Comparison of ENCODE assay signal across 12 mouse cellular contexts in the genomic region with DNA sequence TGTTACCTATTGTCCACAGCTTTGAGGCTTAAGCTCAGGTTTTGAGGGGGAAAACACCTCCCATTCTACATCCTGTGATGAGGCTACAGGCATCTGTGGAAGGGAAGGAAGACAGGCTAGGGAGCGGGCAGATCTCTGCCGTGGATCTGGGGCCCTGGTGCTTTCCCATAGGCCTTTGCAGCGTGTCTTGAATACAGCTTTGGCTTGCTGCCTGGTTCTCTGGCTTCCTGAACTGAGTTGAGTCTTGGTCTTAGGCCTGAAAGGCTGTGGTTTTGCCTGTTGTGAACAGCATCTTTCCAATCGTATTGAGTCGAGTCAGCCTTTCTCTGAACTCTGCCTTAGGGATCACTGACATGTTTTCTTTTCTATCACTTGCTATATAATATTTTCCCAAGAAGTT. TPM values are rescaled to one million over a fixed set of nuclear protein-coding genes. Genes with fewer than 3 reads are reported as not detected.
DNase-seq lines count a peak whose midpoint lies in the region; ATAC-seq lines count a peak whose summit lies in the region.
"Had no signal": no experiment of that assay in that cellular context is flagged by ENCODE, and none has a peak within 500 bp of the region (broad histone marks: within the 10 kb centered on the region; RNA-seq: fewer than 3 reads in every experiment).

No protein-coding gene starts in this region.

- no peak overlapping the region for H3K27ac ChIP-seq in heart, embryonic 11.5 days (ENCODE audit: low read depth, low read length)
- H3K27ac ChIP-seq: layer of hippocampus, adult 2 months; liver, embryonic 13.5 days had no signal

- no peak overlapping the region for H3K4me2 ChIP-seq in heart, embryonic 11.5 days
- H3K4me2 ChIP-seq: liver, embryonic 13.5 days had no signal

- no peaks in the 10 kb centered on the region for H3K27me3 ChIP-seq in heart, embryonic 11.5 days (ENCODE audit: control insufficient read depth, insufficient read depth, low read length)

- no peaks in the 10 kb centered on the region for H3K4me1 ChIP-seq in heart, embryonic 11.5 days (ENCODE audit: control insufficient read depth, insufficient read depth, low read length)
- H3K4me1 ChIP-seq: liver, embryonic 13.5 days had no signal

- WGBS in heart, embryonic 11.5 days (ENCODE audit: insufficient replicate concordance) = 74% methylated on average over 5 of the region's 5 CpGs

- no peak overlapping the region for H3K9ac ChIP-seq in heart, embryonic 11.5 days (ENCODE audit: low read depth, low read length)
- H3K9ac ChIP-seq: liver, embryonic 13.5 days had no signal

- H3K36me3 ChIP-seq in heart, embryonic 11.5 days (ENCODE audit: control insufficient read depth, insufficient read depth, low read length) = no peaks in the 10 kb centered on the region
- H3K36me3 ChIP-seq: G1E; liver, embryonic 13.5 days had no signal

- H3K9me3 ChIP-seq in heart, embryonic 11.5 days (replicated peaks; ENCODE audit: control insufficient read depth, low read length) = no peaks in the 10 kb centered on the region
- H3K9me3 ChIP-seq: G1E had no signal

- ATAC-seq in heart, embryonic 11.5 days (replicated peaks; ENCODE audit: insufficient number of reproducible peaks, low FRiP score, low TSS enrichment) = no peak
- ATAC-seq: forebrain, embryonic 16.5 days had no signal

- DNase-seq in heart, adult 18-20 months = peak; percentile 55 to 58
- DNase-seq in Muller cell, postnatal 12 days (ENCODE audit: inconsistent ontology term) = peak; percentile 47
- DNase-seq in cerebellum, adult 8-10 months = peak; percentile 22
- DNase-seq in heart, postnatal 4 days = peak; percentile 38
- DNase-seq in layer of hippocampus, adult 8-10 months (ENCODE audit: low spot score in 2 of 2) = no peak
- DNase-seq in urinary bladder, adult 18-20 months (ENCODE audit: low spot score in 2 of 2) = no peak
- no peak for DNase-seq in gastrocnemius, postnatal 10 days
- DNase-seq: liver, embryonic 13.5 days had no signal

- H3K4me3 ChIP-seq in heart, embryonic 11.5 days (ENCODE audit: low read depth, low read length) = no peak overlapping the region
- H3K4me3 ChIP-seq: layer of hippocampus, adult 2 months; liver, embryonic 13.5 days had no signal

RNA-seq across cellular contexts. Expression of a gene that starts 33.5 kb away (rescaled TPM):
- total RNA-seq in heart, adult 18-20 months (2021) = 10 to 100 TPM; 12.4 to 15.3 TPM
- 12.6 and 14.0 TPM in 2 replicates for polyA plus RNA-seq in heart, embryonic 11.5 days (2014; fragmentation: Nextera tagmentation; extraction: Ambion mirVana)
- total RNA-seq in heart, postnatal 4 days (2021) = 10 to 100 TPM; 11.9 TPM
- total RNA-seq in layer of hippocampus, adult 8-10 months (2022) = 10 to 100 TPM in 3 of 4 experiments, 1 to 10 TPM in 1; 9.6 to 11.8 (median 11.1) TPM
- total RNA-seq in gastrocnemius, postnatal 10 days (2021) = 10 to 100 TPM; 15.2 to 15.4 TPM

RNA-seq across cellular contexts. Expression of a gene that starts 35.7 kb away (rescaled TPM):
- total RNA-seq in heart, adult 18-20 months (2021) = 10 to 100 TPM; 21.1 to 21.3 TPM
- 11.3 and 12.4 TPM in 2 replicates for polyA plus RNA-seq in heart, embryonic 11.5 days (2014; fragmentation: Nextera tagmentation; extraction: Ambion mirVana)
- 10 to 100 TPM; 33.4 to 34.0 TPM for total RNA-seq in heart, postnatal 4 days (2021)
- total RNA-seq in layer of hippocampus, adult 8-10 months (2022) = 100 to 1,000 TPM; 123 to 147 (median 134) TPM
- total RNA-seq in gastrocnemius, postnatal 10 days (2021) = 10 to 100 TPM; 17.7 to 24.2 TPM

Comparison
In these comparisons a context has a peak if more than half of its experiments do, and no peak if none do; other contexts are left out.
1. DNase-seq: peak in heart, adult 18-20 months (2 of 2), Muller cell, postnatal 12 days (single experiment), cerebellum, adult 8-10 months (single experiment) and heart, postnatal 4 days (single experiment); none in layer of hippocampus, adult 8-10 months (0 of 2), urinary bladder, adult 18-20 months (0 of 2) and gastrocnemius, postnatal 10 days (single experiment).